Mouse (Mus musculus): ENCODE results near the gene Olfr1302.

DNA sequence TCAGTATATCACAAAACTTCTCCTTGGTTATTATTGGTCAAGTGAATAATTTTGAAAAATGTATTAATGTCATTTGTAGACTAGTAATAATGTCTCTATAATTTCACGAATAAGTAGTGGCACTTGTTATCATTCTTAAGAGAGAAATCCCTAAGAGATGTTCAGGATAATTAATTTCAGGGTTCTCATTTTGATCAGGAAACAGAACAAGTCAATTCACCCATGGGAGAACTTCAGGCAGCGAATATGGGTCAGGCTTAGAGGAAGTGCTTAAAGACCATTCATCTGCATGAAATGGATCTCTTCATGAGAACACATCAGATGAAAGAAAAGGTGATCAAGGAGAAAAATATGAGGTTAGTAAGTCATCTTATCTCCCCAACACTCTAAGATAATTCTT is at the start of gene Olfr1302:
- no peak for TF ChIP-seq POLR2A (IDR thresholded peaks at IDR 0.05; ENCODE audit: borderline replicate concordance, extremely low read depth, low read depth, low read length)
- TF ChIP-seq CTCF (IDR thresholded peaks at IDR 0.05; ENCODE audit: insufficient read depth, low read length) = no peak

Data from lung, adult 2 months (tissue).